Mouse (Mus musculus) layer of hippocampus, adult 11-12 months (tissue): ENCODE measurements around the gene Leap2.
"Not testable (repeated sequence)": the region's sequence is repeated elsewhere in the genome, so short reads cannot be mapped to it uniquely, and the experiment has no call there.

ENCODE experiments used
- DNase-seq: peaks from one replicate; pipeline ENCODE4 v3.0.0; 2022; ENCODE audit warnings: low spot score

The Leap2 gene

GRCm38 (mm10) chr11:53441921-53442320, 19.0 kb upstream of the Leap2 start:
- no peak for DNase-seq

- DNase-seq, result no peak
These were observed 13.4 kb upstream of the Leap2 start for GRCm38 (mm10) chr11:53436338-53436737.

- no peak for DNase-seq
These were observed 12.5 kb upstream of the Leap2 start for GRCm38 (mm10) chr11:53435504-53435903.

- DNase-seq, result no peak
These were observed 10.1 kb upstream of the Leap2 start for GRCm38 (mm10) chr11:53433057-53433456.

- no peak for DNase-seq
These were observed 8.5 kb upstream of the Leap2 start for GRCm38 (mm10) chr11:53431347-53432056.

GRCm38 (mm10) chr11:53430670-53431346, 7.8 kb upstream of the Leap2 start, which contains the start of the genes Uqcrq and Gdf9:
Uqcrq (minus strand) TSS chr11:53430831.
Gdf9 (plus strand) TSS chr11:53431023.
- DNase-seq, result peak; percentile 100

- no peak for DNase-seq
These were observed 7.3 kb upstream of the Leap2 start for GRCm38 (mm10) chr11:53430300-53430669.

GRCm38 (mm10) chr11:53429182-53429581, 6.2 kb upstream of the Leap2 start:
- no peak for DNase-seq

- DNase-seq, result no peak
These were observed 5.7 kb upstream of the Leap2 start for GRCm38 (mm10) chr11:53428716-53429057.

- DNase-seq, result no peak
These were observed 5.2 kb upstream of the Leap2 start for GRCm38 (mm10) chr11:53427993-53428715.

- DNase-seq, result not testable (repeated sequence)
These were observed 3.9 kb upstream of the Leap2 start for GRCm38 (mm10) chr11:53426914-53427313.

GRCm38 (mm10) chr11:53425711-53426255, 2.8 kb upstream of the Leap2 start:
- DNase-seq, result no peak

- DNase-seq, result no peak
These were observed 2.3 kb upstream of the Leap2 start for GRCm38 (mm10) chr11:53425251-53425650.

- DNase-seq, result no peak
These were observed 1.9 kb upstream of the Leap2 start for GRCm38 (mm10) chr11:53424826-53425225.

GRCm38 (mm10) chr11:53418048-53418447, 4.9 kb downstream of the Leap2 start:
- DNase-seq, result no peak

- no peak for DNase-seq
These were observed 9.1 kb downstream of the Leap2 start for GRCm38 (mm10) chr11:53413871-53414270.

GRCm38 (mm10) chr11:53411738-53412137, 11.2 kb downstream of the Leap2 start:
- DNase-seq, result no peak

GRCm38 (mm10) chr11:53403638-53404037, 19.3 kb downstream of the Leap2 start:
- no peak for DNase-seq

- no peak for DNase-seq
These were observed 29.1 kb downstream of the Leap2 start for GRCm38 (mm10) chr11:53393856-53394255.

- DNase-seq, result no peak
These were observed 39.1 kb downstream of the Leap2 start for GRCm38 (mm10) chr11:53383758-53384428.

GRCm38 (mm10) chr11:53378918-53379317, 44.1 kb downstream of the Leap2 start:
- DNase-seq, result no peak
